8 mouse cellular contexts compared by ENCODE assay signal in genomic region chr1:135607019-135607418, GRCm38 (mm10). TPM values are rescaled to one million over a fixed set of nuclear protein-coding genes. Genes with fewer than 3 reads are reported as not detected.
DNase-seq lines count a peak whose midpoint lies in the region; ATAC-seq and TF ChIP-seq lines count a peak whose summit lies in the region.

Nav1 (minus strand) TSS chr1:135607295.

- no peaks in the 10 kb centered on the region for H3K27me3 ChIP-seq in lung, embryonic 14.5 days (ENCODE audit: insufficient read depth, low read length)
- no peaks in the 10 kb centered on the region for H3K27me3 ChIP-seq in embryonic facial prominence, embryonic 14.5 days (replicated peaks; ENCODE audit: control insufficient read depth, insufficient read depth, low read length)
- H3K27me3 ChIP-seq in hindbrain, embryonic 12.5 days = no peaks in the 10 kb centered on the region
- H3K27me3 ChIP-seq in midbrain, embryonic 15.5 days (replicated peaks) = no peaks in the 10 kb centered on the region

- H3K4me3 ChIP-seq in lung, embryonic 14.5 days (ENCODE audit: low read depth, low read length) = no peak within 1 kb of the TSS
- H3K4me3 ChIP-seq in embryonic facial prominence, embryonic 14.5 days (ENCODE audit: low read depth, low read length) = no peak within 1 kb of the TSS
- H3K4me3 ChIP-seq in hindbrain, embryonic 12.5 days = no peak within 1 kb of the TSS
- H3K4me3 ChIP-seq in midbrain, embryonic 15.5 days = no peak within 1 kb of the TSS

- no peak within 1 kb of the TSS for H3K9ac ChIP-seq in lung, embryonic 14.5 days
- no peak within 1 kb of the TSS for H3K9ac ChIP-seq in embryonic facial prominence, embryonic 14.5 days (ENCODE audit: low read depth, low read length)
- H3K9ac ChIP-seq in hindbrain, embryonic 12.5 days = no peak within 1 kb of the TSS
- H3K9ac ChIP-seq in midbrain, embryonic 15.5 days = no peak within 1 kb of the TSS

- no peak for TF ChIP-seq CTCF in lung, embryonic 14.5 days (IDR thresholded peaks at IDR 0.05; ENCODE audit: low read depth)

- 34% methylated on average over 7 of the region's 7 CpGs for WGBS in lung, embryonic 14.5 days
- 31% methylated on average over 7 of the region's 7 CpGs for WGBS in embryonic facial prominence, embryonic 14.5 days
- 50% methylated on average over 7 of the region's 7 CpGs for WGBS in hindbrain, embryonic 12.5 days
- 58% methylated on average over 7 of the region's 7 CpGs for WGBS in midbrain, embryonic 15.5 days

- H3K27ac ChIP-seq in lung, embryonic 14.5 days (ENCODE audit: low read depth) = no peak within 1 kb of the TSS
- H3K27ac ChIP-seq in embryonic facial prominence, embryonic 14.5 days (replicated peaks; ENCODE audit: low read depth, low read length) = no peak within 1 kb of the TSS
- H3K27ac ChIP-seq in hindbrain, embryonic 12.5 days = no peak within 1 kb of the TSS
- no peak within 1 kb of the TSS for H3K27ac ChIP-seq in midbrain, embryonic 15.5 days

- DNase-seq in lung, embryonic 14.5 days = no peak
- no peak for DNase-seq in lung, postnatal 14 days
- DNase-seq in embryonic facial prominence, embryonic 14.5 days (ENCODE audit: low spot score) = no peak
- no peak for DNase-seq in embryo, embryonic 9.5 days (ENCODE audit: extremely low spot score)
- no peak for DNase-seq in kidney, adult 8-10 months
- no peak for DNase-seq in retina, postnatal 1 day

- H3K9me3 ChIP-seq in lung, embryonic 14.5 days (ENCODE audit: low read depth, low read length) = no peaks in the 10 kb centered on the region
- H3K9me3 ChIP-seq in embryonic facial prominence, embryonic 14.5 days (ENCODE audit: control insufficient read depth, low read length) = no peaks in the 10 kb centered on the region
- H3K9me3 ChIP-seq in hindbrain, embryonic 12.5 days (replicated peaks) = no peaks in the 10 kb centered on the region
- no peaks in the 10 kb centered on the region for H3K9me3 ChIP-seq in midbrain, embryonic 15.5 days

- no peaks in the 10 kb centered on the region for H3K4me1 ChIP-seq in lung, embryonic 14.5 days (ENCODE audit: insufficient read depth)
- H3K4me1 ChIP-seq in embryonic facial prominence, embryonic 14.5 days (ENCODE audit: control insufficient read depth, insufficient read depth, low read length) = no peaks in the 10 kb centered on the region
- H3K4me1 ChIP-seq in hindbrain, embryonic 12.5 days = peaks cover 17% of the 10 kb centered on the region
- peaks cover 15% of the 10 kb centered on the region for H3K4me1 ChIP-seq in midbrain, embryonic 15.5 days

- ATAC-seq in lung, embryonic 14.5 days (ENCODE audit: insufficient read depth) = no peak
- ATAC-seq in embryonic facial prominence, embryonic 14.5 days (ENCODE audit: low read depth) = no peak
- ATAC-seq in hindbrain, embryonic 12.5 days (ENCODE audit: low FRiP score) = no peak
- no peak for ATAC-seq in midbrain, embryonic 15.5 days (replicated peaks)

- no peak within 1 kb of the TSS for H3K4me2 ChIP-seq in lung, embryonic 14.5 days
- H3K4me2 ChIP-seq in embryonic facial prominence, embryonic 14.5 days (ENCODE audit: low read depth, low read length) = no peak within 1 kb of the TSS
- H3K4me2 ChIP-seq in hindbrain, embryonic 12.5 days (replicated peaks) = no peak within 1 kb of the TSS
- H3K4me2 ChIP-seq in midbrain, embryonic 15.5 days = no peak within 1 kb of the TSS

- 0 out of 2 replicates have a peak, but pooled peaks cover 7% of the 10 kb centered on the region for H3K36me3 ChIP-seq in lung, embryonic 14.5 days (ENCODE audit: insufficient read depth)
- H3K36me3 ChIP-seq in embryonic facial prominence, embryonic 14.5 days (ENCODE audit: control insufficient read depth, insufficient read depth, low read length) = no peaks in the 10 kb centered on the region
- no peaks in the 10 kb centered on the region for H3K36me3 ChIP-seq in hindbrain, embryonic 12.5 days
- H3K36me3 ChIP-seq in midbrain, embryonic 15.5 days (replicated peaks) = no peaks in the 10 kb centered on the region

RNA-seq across cellular contexts. Expression of gene Nav1, which starts in this region (rescaled TPM):
- 19.6 and 21.7 TPM in 2 replicates for polyA plus RNA-seq in lung, embryonic 14.5 days (2014; fragmentation: Nextera tagmentation; extraction: Ambion mirVana)
- polyA plus RNA-seq in embryonic facial prominence, embryonic 14.5 days (2014; fragmentation: Nextera tagmentation; extraction: Ambion mirVana) = 16.7 and 18.0 TPM in 2 replicates
- polyA plus RNA-seq in hindbrain, embryonic 12.5 days (2016; fragmentation: Nextera tagmentation; extraction: Ambion mirVana) = 35.9 and 41.0 TPM in 2 replicates
- 52.6 and 59.4 TPM in 2 replicates for polyA plus RNA-seq in midbrain, embryonic 15.5 days (2015; fragmentation: Nextera tagmentation; extraction: Ambion mirVana)
